ENCODE assay signal across 8 mouse cellular contexts in genomic region chr5:143470421-143471164, GRCm38 (mm10). TPM values are rescaled to one million over a fixed set of nuclear protein-coding genes. Genes with fewer than 3 reads are reported as not detected.
DNase-seq lines count a peak whose midpoint lies in the region; ATAC-seq and TF ChIP-seq lines count a peak whose summit lies in the region.

No protein-coding gene starts in this region.

- peak; percentile 5 for DNase-seq in forebrain, postnatal 0 days
- peak; percentile 22 for DNase-seq in urinary bladder, adult 2 months (ENCODE audit: low spot score)
- DNase-seq in urinary bladder, postnatal 25 days (ENCODE audit: low spot score), result no peak
- peak; percentile 51 for DNase-seq in kidney, postnatal 10 days
- no peak for DNase-seq in thymus, postnatal 0 days (ENCODE audit: low spot score)

- ATAC-seq in forebrain, postnatal 0 days, result no peak
- ATAC-seq in forebrain, embryonic 12.5 days (ENCODE audit: low FRiP score), result no peak
- ATAC-seq in granulocyte monocyte progenitor cell, adult 5-6 weeks (replicated peaks; ENCODE audit: poor library complexity, severe bottlenecking), result peak; percentile 63

- no peak overlapping the region for H3K4me2 ChIP-seq in forebrain, postnatal 0 days (ENCODE audit: low read depth)
- no peak overlapping the region for H3K4me2 ChIP-seq in forebrain, embryonic 12.5 days

- no peak overlapping the region for H3K9ac ChIP-seq in forebrain, postnatal 0 days
- no peak overlapping the region for H3K9ac ChIP-seq in forebrain, embryonic 12.5 days

- H3K4me3 ChIP-seq in forebrain, postnatal 0 days (ENCODE audit: low read depth, low read length), result no peak overlapping the region
- no peak overlapping the region for H3K4me3 ChIP-seq in forebrain, embryonic 12.5 days (replicated peaks)
- H3K4me3 ChIP-seq in macrophage (ENCODE audit: inconsistent target), result no peak overlapping the region

- no peak for TF ChIP-seq CTCF in forebrain, postnatal 0 days (IDR thresholded peaks at IDR 0.05; ENCODE audit: low read depth)

- H3K27me3 ChIP-seq in forebrain, postnatal 0 days (ENCODE audit: insufficient read depth, low read length), result no peaks in the 10 kb centered on the region
- no peaks in the 10 kb centered on the region for H3K27me3 ChIP-seq in forebrain, embryonic 12.5 days

- no peak overlapping the region for H3K27ac ChIP-seq in forebrain, postnatal 0 days (ENCODE audit: low read depth, low read length)
- no peak overlapping the region for H3K27ac ChIP-seq in forebrain, embryonic 12.5 days
- H3K27ac ChIP-seq in macrophage, result peak overlapping the region; percentile 86

- H3K79me2 ChIP-seq in macrophage (ENCODE audit: inconsistent target), result peaks cover 64% of the 10 kb centered on the region

- H3K4me1 ChIP-seq in forebrain, postnatal 0 days (ENCODE audit: insufficient read depth), result no peaks in the 10 kb centered on the region
- peaks cover 7% of the 10 kb centered on the region for H3K4me1 ChIP-seq in forebrain, embryonic 12.5 days

- H3K36me3 ChIP-seq in forebrain, postnatal 0 days (ENCODE audit: insufficient read depth), result peaks cover 46% of the 10 kb centered on the region
- H3K36me3 ChIP-seq in forebrain, embryonic 12.5 days (replicated peaks), result peaks cover 65% of the 10 kb centered on the region
- H3K36me3 ChIP-seq in macrophage (ENCODE audit: inconsistent target), result peaks cover 31% of the 10 kb centered on the region

- no peaks in the 10 kb centered on the region for H3K9me3 ChIP-seq in forebrain, postnatal 0 days (ENCODE audit: low read length)
- no peaks in the 10 kb centered on the region for H3K9me3 ChIP-seq in forebrain, embryonic 12.5 days

- 69% methylated on average over 15 of the region's 15 CpGs for WGBS in forebrain, postnatal 0 days
- WGBS in forebrain, embryonic 12.5 days, result 85% methylated on average over 15 of the region's 15 CpGs
- WGBS in macrophage (ENCODE audit: missing documents), result 16% methylated on average over 15 of the region's 15 CpGs

RNA-seq across cellular contexts. Expression of gene Daglb, which starts 6.2 kb away (rescaled TPM):
- 16.5 and 21.3 TPM in 2 replicates for total RNA-seq in forebrain, postnatal 0 days (2014; rRNA removed)
- 14.8 and 19.4 TPM in 2 replicates for polyA plus RNA-seq in forebrain, postnatal 0 days (2015; fragmentation: Nextera tagmentation; extraction: Ambion mirVana)
- polyA plus RNA-seq in forebrain, embryonic 12.5 days (2016; fragmentation: Nextera tagmentation; extraction: Ambion mirVana), result 13.0 and 13.8 TPM in 2 replicates
- polyA plus RNA-seq in urinary bladder, adult 2 months (2012; rRNA removed), result 22.1 and 26.7 TPM in 2 replicates
- total RNA-seq in granulocyte monocyte progenitor cell, adult 5-6 weeks (2014; fragmentation: Nextera tagmentation), result 11.7 and 22.8 TPM in 2 replicates
- 24.1 and 25.0 TPM in 2 replicates for total RNA-seq in granulocyte monocyte progenitor cell, adult 5-6 weeks (2017)
- total RNA-seq in macrophage (2018; cell fraction: chromatin; rRNA removed), result 100 to 1,000 TPM in 5 of 26 experiments, 10 to 100 TPM in 17, 1 to 10 TPM in 4; 6.2 to 156 (median 37.7) TPM
- 10 to 100 TPM; 17.1 to 77.4 (median 37.5) TPM for total RNA-seq in macrophage (2018; cell fraction: cytosol; rRNA removed)
- 100 to 1,000 TPM in 2 of 26 experiments, 10 to 100 TPM in 24; 18.4 to 120 (median 45.8) TPM for total RNA-seq in macrophage (2018; cell fraction: nucleus; rRNA removed)
- polyA plus RNA-seq in macrophage (2018), result 30.0 to 47.3 TPM (median 32.7 TPM) in 3 replicates
- 4.5 and 4.7 TPM in 2 replicates for polyA plus RNA-seq in thymus, postnatal 0 days (2015; fragmentation: Nextera tagmentation; extraction: Ambion mirVana)

RNA-seq across cellular contexts. Expression of gene Rac1, which starts 57.2 kb away (rescaled TPM):
- total RNA-seq in forebrain, postnatal 0 days (2014; rRNA removed), result 175 and 197 TPM in 2 replicates
- polyA plus RNA-seq in forebrain, postnatal 0 days (2015; fragmentation: Nextera tagmentation; extraction: Ambion mirVana), result 481 and 501 TPM in 2 replicates
- 377 and 395 TPM in 2 replicates for polyA plus RNA-seq in forebrain, embryonic 12.5 days (2016; fragmentation: Nextera tagmentation; extraction: Ambion mirVana)
- 441 and 475 TPM in 2 replicates for polyA plus RNA-seq in urinary bladder, adult 2 months (2012; rRNA removed)
- total RNA-seq in granulocyte monocyte progenitor cell, adult 5-6 weeks (2014; fragmentation: Nextera tagmentation), result 349 and 471 TPM in 2 replicates
- 118 and 134 TPM in 2 replicates for total RNA-seq in granulocyte monocyte progenitor cell, adult 5-6 weeks (2017)
- total RNA-seq in macrophage (2018; cell fraction: chromatin; rRNA removed), result 10 to 100 TPM; 22.2 to 51.5 (median 32.3) TPM
- total RNA-seq in macrophage (2018; cell fraction: cytosol; rRNA removed), result 100 to 1,000 TPM; 391 to 490 (median 447) TPM
- total RNA-seq in macrophage (2018; cell fraction: nucleus; rRNA removed), result 100 to 1,000 TPM in 21 of 26 experiments, 10 to 100 TPM in 5; 55.5 to 260 (median 146) TPM
- polyA plus RNA-seq in macrophage (2018), result 386 to 538 TPM (median 421 TPM) in 3 replicates
- polyA plus RNA-seq in thymus, postnatal 0 days (2015; fragmentation: Nextera tagmentation; extraction: Ambion mirVana), result 419 and 434 TPM in 2 replicates

Comparison
In these comparisons a context has a peak if more than half of its experiments do, and no peak if none do; other contexts are left out.
1. DNase-seq: peak in forebrain, postnatal 0 days (single experiment), urinary bladder, adult 2 months (single experiment) and kidney, postnatal 10 days (single experiment); none in urinary bladder, postnatal 25 days (single experiment) and thymus, postnatal 0 days (single experiment).